Mouse (Mus musculus): Measurements from ENCODE around the gene Usp35. TPM values are rescaled to one million over a fixed set of nuclear protein-coding genes. Genes with fewer than 3 reads are reported as not detected.

The Usp35 gene
- total and polyA plus RNA-seq, 3 experiments, result 0.09 to 1.1 TPM; not detected in 1

DNA sequence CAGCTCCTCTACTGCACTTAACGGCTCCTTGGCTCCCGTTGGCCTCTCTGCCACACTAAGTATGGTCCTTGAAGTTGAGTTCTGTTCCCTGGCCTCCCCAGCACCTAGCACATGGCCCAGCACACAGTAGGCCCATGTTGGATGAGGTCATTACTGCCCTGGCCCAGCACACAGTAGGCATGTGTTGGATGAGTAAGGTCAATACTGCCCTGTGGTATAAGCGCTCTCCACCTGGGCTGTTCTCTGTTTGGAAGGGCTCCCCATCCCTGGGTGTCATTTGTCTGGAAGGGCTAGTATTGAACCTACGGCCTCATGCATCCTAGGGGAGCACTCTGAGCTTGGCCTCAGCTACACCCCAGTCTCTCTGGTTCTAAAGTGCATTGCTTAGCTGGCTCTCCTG is 4.4 kb downstream of the Usp35 start:
- no peaks in the 10 kb centered on the region for H3K36me3 ChIP-seq (replicated peaks)
- H3K27me3 ChIP-seq (ENCODE audit: insufficient read depth, low read length), result peaks cover 59% of the 10 kb centered on the region
- peaks cover 22% of the 10 kb centered on the region for H3K4me1 ChIP-seq (ENCODE audit: insufficient read depth, low read depth, low read length)
- peaks cover 9% of the 10 kb centered on the region for H3K9me3 ChIP-seq (replicated peaks)
- no peak for DNase-seq (ENCODE audit: low spot score)
- no peak for ATAC-seq (ENCODE audit: extremely low read depth, insufficient number of reproducible peaks, low FRiP score, poor library complexity, severe bottlenecking)
- TF ChIP-seq CTCF (IDR thresholded peaks at IDR 0.05; ENCODE audit: low read depth, low read length) (no peak), TAL1 (conservative IDR thresholded peaks at IDR 0.05; ENCODE audit: low read depth, low read length) (no peak), GATA1 (IDR thresholded peaks at IDR 0.05; ENCODE audit: borderline replicate concordance, low read length) (no peak), POLR2AphosphoS5 (IDR thresholded peaks at IDR 0.05; ENCODE audit: insufficient replicate concordance, low read depth, low read length) (no peak), GATA2 (IDR thresholded peaks at IDR 0.05; ENCODE audit: borderline replicate concordance, low read depth, low read length) (no peak)
- H3K4me3 ChIP-seq (ENCODE audit: low read depth, low read length), result no peak overlapping the region

DNA sequence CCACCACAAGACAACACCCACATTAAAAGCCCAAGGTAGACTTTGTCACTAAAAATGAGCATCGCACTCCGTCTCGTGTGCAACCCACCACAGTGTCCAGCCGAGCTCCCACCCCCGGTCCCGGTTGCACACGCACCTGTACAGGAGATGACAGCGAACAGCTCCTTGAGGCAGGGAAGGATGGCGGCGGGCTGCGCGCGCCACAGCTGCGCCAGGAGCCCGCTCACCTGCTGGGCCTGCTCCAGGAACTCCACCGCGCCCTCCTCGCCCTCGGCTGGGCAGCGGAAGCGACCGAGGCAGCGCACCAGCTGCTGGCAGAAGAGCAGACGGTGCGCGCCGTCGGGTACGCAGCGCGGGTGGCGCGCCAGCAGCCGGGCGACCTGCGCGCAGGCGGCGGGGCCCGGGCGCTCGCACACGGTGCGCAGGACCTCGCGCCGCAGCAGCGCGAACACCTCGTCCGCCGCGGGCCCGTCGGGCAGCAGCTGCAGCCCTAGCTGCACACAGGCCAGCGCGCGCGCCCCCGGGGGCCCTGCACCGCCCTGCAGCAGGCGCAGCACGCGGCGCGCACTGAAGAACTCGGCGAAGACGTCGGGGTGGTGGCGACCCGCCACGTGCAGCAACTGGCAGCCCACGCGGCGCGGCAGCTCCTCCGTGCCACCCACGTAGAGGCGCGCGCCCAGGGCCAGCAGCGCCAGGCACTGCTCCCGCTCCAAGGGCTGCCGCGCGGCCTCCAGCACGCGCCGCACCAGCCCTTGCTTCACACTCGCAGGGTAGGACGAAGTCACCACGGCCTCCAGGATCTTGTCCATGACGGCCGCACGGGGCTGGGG is 6.4 kb downstream of the Usp35 start:
- Histone ChIP-seq H3K36me3 (replicated peaks) (no peaks in the 10 kb centered on the region), H3K9me3 (replicated peaks) (peaks cover 9% of the 10 kb centered on the region), H3K4me1 (ENCODE audit: insufficient read depth, low read depth, low read length) (peaks cover 8% of the 10 kb centered on the region; the same call in 1 of the 2 replicates), H3K27me3 (ENCODE audit: insufficient read depth, low read length) (peaks cover 63% of the 10 kb centered on the region), H3K4me3 (ENCODE audit: low read depth, low read length) (no peak overlapping the region)
- no peak for TF ChIP-seq POLR2AphosphoS5 (IDR thresholded peaks at IDR 0.05; ENCODE audit: insufficient replicate concordance, low read depth, low read length)
- no peak for TF ChIP-seq GATA2 (IDR thresholded peaks at IDR 0.05; ENCODE audit: borderline replicate concordance, low read depth, low read length)
- TF ChIP-seq GATA1 (IDR thresholded peaks at IDR 0.05; ENCODE audit: borderline replicate concordance, low read length), result no peak
- TF ChIP-seq TAL1 (conservative IDR thresholded peaks at IDR 0.05; ENCODE audit: low read depth, low read length), result no peak
- TF ChIP-seq CTCF (IDR thresholded peaks at IDR 0.05; ENCODE audit: low read depth, low read length), result no peak
- no peak for ATAC-seq (ENCODE audit: extremely low read depth, insufficient number of reproducible peaks, low FRiP score, poor library complexity, severe bottlenecking)
- DNase-seq (ENCODE audit: low spot score), result no peak

DNA sequence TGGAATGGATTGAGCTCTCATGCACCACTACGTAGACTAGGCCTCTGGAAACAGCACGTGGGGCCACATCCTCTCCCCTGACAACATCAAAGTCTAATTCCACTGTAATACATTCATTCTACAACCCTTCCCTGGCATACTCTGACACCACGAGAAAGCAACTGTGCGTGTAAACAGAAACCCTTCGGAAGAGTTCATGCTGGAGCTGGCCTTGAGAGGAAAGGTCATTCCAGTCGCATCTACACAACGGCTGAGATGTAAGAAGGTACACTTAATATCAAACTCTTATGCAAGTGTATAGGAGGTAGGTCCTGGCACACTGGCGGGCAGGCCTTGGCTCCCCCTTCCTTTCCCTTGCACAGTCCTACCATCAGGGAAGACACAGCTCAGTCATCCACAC is 7.5 kb downstream of the Usp35 start:
- Histone ChIP-seq H3K27me3 (ENCODE audit: insufficient read depth, low read length) (peaks cover 65% of the 10 kb centered on the region), H3K4me3 (ENCODE audit: low read depth, low read length) (no peak overlapping the region), H3K9me3 (replicated peaks) (peaks cover 9% of the 10 kb centered on the region), H3K4me1 (ENCODE audit: insufficient read depth, low read depth, low read length) (0 out of 2 replicates have a peak, but pooled peaks cover 2% of the 10 kb centered on the region), H3K36me3 (replicated peaks) (no peaks in the 10 kb centered on the region)
- no peak for DNase-seq (ENCODE audit: low spot score)
- no peak for ATAC-seq (ENCODE audit: extremely low read depth, insufficient number of reproducible peaks, low FRiP score, poor library complexity, severe bottlenecking)
- TF ChIP-seq GATA2 (IDR thresholded peaks at IDR 0.05; ENCODE audit: borderline replicate concordance, low read depth, low read length) (no peak), TAL1 (conservative IDR thresholded peaks at IDR 0.05; ENCODE audit: low read depth, low read length) (no peak), CTCF (IDR thresholded peaks at IDR 0.05; ENCODE audit: low read depth, low read length) (no peak), POLR2AphosphoS5 (IDR thresholded peaks at IDR 0.05; ENCODE audit: insufficient replicate concordance, low read depth, low read length) (no peak), GATA1 (IDR thresholded peaks at IDR 0.05; ENCODE audit: borderline replicate concordance, low read length) (no peak)

DNA sequence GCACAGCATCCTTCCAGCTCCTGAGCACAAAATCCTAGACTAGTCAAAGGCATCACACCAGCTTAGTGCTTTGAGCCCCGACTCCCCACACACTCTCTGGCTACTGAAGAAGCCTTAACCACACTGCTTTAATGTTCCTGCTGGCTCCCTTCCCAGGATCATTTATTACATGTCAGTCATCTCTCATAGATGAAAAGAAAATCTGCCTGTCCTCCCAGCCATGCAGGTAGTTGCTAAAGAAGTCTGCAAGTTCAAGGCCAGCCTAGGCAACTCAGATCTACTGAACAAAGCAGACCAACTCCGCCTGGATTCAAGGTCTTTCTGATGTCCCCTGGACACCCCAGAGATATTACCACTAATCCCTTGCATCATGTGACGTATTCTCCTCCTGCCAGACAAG is 14.1 kb downstream of the Usp35 start:
- DNase-seq (ENCODE audit: low spot score) (no peak), ATAC-seq (ENCODE audit: extremely low read depth, insufficient number of reproducible peaks, low FRiP score, poor library complexity, severe bottlenecking) (no peak)
- Histone ChIP-seq H3K4me1 (ENCODE audit: insufficient read depth, low read depth, low read length) (peaks cover 4% of the 10 kb centered on the region; the same call in 1 of the 2 replicates), H3K36me3 (replicated peaks) (peaks cover 19% of the 10 kb centered on the region), H3K4me3 (ENCODE audit: low read depth, low read length) (no peak overlapping the region), H3K9me3 (replicated peaks) (no peaks in the 10 kb centered on the region), H3K27me3 (ENCODE audit: insufficient read depth, low read length) (peaks cover 48% of the 10 kb centered on the region)
- TF ChIP-seq TAL1 (conservative IDR thresholded peaks at IDR 0.05; ENCODE audit: low read depth, low read length) (no peak), CTCF (IDR thresholded peaks at IDR 0.05; ENCODE audit: low read depth, low read length) (no peak), GATA2 (IDR thresholded peaks at IDR 0.05; ENCODE audit: borderline replicate concordance, low read depth, low read length) (no peak), GATA1 (IDR thresholded peaks at IDR 0.05; ENCODE audit: borderline replicate concordance, low read length) (no peak), POLR2AphosphoS5 (IDR thresholded peaks at IDR 0.05; ENCODE audit: insufficient replicate concordance, low read depth, low read length) (no peak)

DNA sequence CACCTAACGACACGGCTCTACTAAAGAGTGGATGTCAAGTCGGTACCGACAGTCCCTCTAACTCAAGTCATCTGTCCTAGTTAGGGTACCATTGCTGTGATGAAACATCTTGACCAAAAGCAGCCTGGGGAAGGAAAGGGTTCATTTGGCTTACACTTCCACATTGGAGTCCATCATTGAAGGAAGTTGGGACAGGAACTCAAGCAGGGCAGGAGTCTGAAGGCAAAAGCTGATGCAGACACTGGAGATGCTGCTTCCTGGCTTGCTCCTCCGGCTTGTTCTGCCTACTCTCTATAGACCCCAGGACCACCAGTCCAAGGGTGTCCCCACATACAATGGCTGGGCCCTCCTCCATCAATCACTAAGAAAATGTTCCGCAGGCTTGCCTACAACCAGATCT is 16.2 kb downstream of the Usp35 start:
- Histone ChIP-seq H3K27me3 (ENCODE audit: insufficient read depth, low read length) (peaks cover 34% of the 10 kb centered on the region), H3K9me3 (replicated peaks) (no peaks in the 10 kb centered on the region)
- no peak for DNase-seq (ENCODE audit: low spot score)

DNA sequence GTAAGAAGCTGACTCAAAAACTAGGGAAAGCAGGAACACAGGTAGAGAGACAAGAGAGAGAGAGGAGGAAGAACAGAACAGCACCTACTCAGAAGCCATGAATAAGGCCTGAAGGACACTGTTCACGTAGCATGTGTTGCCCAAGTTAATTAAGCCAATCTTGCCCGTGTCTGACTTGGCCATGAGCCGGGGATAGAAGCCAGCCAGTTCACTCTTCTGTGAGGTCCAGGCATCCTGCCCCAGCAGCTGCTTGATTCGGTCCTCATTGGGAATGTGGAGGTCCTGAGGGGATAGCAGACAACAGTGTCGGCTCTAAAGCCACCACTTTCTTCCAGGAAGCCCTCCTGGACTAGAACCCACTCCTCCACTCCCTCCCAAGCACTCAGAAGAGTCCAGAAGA is 17.2 kb downstream of the Usp35 start:
- peaks cover 49% of the 10 kb centered on the region for H3K36me3 ChIP-seq (replicated peaks)

More for the DNA sequence above, 16.2 kb downstream of the Usp35 start:
- Histone ChIP-seq H3K4me3 (ENCODE audit: low read depth, low read length) (no peak overlapping the region), H3K36me3 (replicated peaks) (peaks cover 39% of the 10 kb centered on the region), H3K4me1 (ENCODE audit: insufficient read depth, low read depth, low read length) (peaks cover 13% of the 10 kb centered on the region)
- no peak for TF ChIP-seq CTCF (IDR thresholded peaks at IDR 0.05; ENCODE audit: low read depth, low read length)
- ATAC-seq (ENCODE audit: extremely low read depth, insufficient number of reproducible peaks, low FRiP score, poor library complexity, severe bottlenecking), result no peak

More for the DNA sequence above, 17.2 kb downstream of the Usp35 start:
- Histone ChIP-seq H3K4me1 (ENCODE audit: insufficient read depth, low read depth, low read length) (peaks cover 13% of the 10 kb centered on the region), H3K9me3 (replicated peaks) (no peaks in the 10 kb centered on the region), H3K4me3 (ENCODE audit: low read depth, low read length) (no peak overlapping the region), H3K27me3 (ENCODE audit: insufficient read depth, low read length) (peaks cover 26% of the 10 kb centered on the region)
- ATAC-seq (ENCODE audit: extremely low read depth, insufficient number of reproducible peaks, low FRiP score, poor library complexity, severe bottlenecking) (no peak), DNase-seq (ENCODE audit: low spot score) (no peak)
- no peak for TF ChIP-seq POLR2AphosphoS5 (IDR thresholded peaks at IDR 0.05; ENCODE audit: insufficient replicate concordance, low read depth, low read length)
- no peak for TF ChIP-seq GATA2 (IDR thresholded peaks at IDR 0.05; ENCODE audit: borderline replicate concordance, low read depth, low read length)
- no peak for TF ChIP-seq CTCF (IDR thresholded peaks at IDR 0.05; ENCODE audit: low read depth, low read length)

Data from G1E (cell line).